Mouse (Mus musculus) embryonic fibroblast, embryonic 13.5 days (primary cell): ENCODE measurements around the gene Ccnjl.

ENCODE experiments used
- CTCF ChIP-seq: IDR thresholded peaks from 2 replicates; pipeline ENCODE4 v1.5.1; 2011; ENCODE audit warnings: mild to moderate bottlenecking, control low read depth, low read length, moderate library complexity, borderline replicate concordance; ENCODE audit not compliant: insufficient read depth
- POLR2A ChIP-seq: IDR thresholded peaks from 2 replicates; pipeline ENCODE4 v1.6.1; 2011; ENCODE audit warnings: low read depth, mild to moderate bottlenecking, control low read depth, low read length, moderate library complexity

DNA sequence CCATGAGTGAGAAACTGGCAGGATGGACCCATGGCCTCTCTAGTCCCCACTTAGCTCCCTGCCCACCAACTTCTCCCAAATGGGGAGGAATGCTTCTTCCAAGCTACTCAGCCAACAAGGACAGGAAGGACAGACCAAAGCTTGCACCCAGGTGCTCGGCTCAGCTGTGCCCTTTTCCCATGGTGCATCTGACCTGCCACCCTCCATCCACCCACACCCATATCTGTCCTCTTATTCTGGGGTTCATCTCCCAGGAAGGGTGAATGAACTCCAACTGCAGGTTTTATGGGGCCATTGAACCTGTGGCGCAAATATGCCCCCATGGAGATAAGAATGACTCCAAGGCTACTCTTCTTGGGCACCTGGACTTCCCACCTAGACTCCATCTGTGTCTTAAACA, 75.6 kb downstream of the Ccnjl start:
- TF ChIP-seq POLR2A (no peak), CTCF (no peak)
